Mouse (Mus musculus) myocyte (in vitro differentiated cells): ENCODE measurements at regions not wholly inside any gene's neighbourhood (a gene's known extent, or its start where the extent isn't known, plus 50 kb on each side); places are given as distances from the start of the nearest gene placed in this dataset.

Source experiments
- H3K27me3 ChIP-seq: one replicate; pipeline ENCODE4 v1.6.1; 2011; ENCODE audit not compliant: control insufficient read depth, insufficient read depth, insufficient read length
- H3K36me3 ChIP-seq: one replicate; pipeline ENCODE4 v1.6.1; 2011; ENCODE audit not compliant: control insufficient read depth, insufficient read depth
- H3K4me2 ChIP-seq: one replicate; pipeline ENCODE4 v1.6.1; 2011; ENCODE audit warnings: low read depth, control low read depth
- H3K4me3 ChIP-seq: one replicate; pipeline ENCODE4 v1.5.1; 2011; ENCODE audit warnings: mild to moderate bottlenecking, control low read depth, moderate library complexity
- H3K79me2 ChIP-seq: one replicate; pipeline ENCODE4 v1.6.1; 2011; ENCODE audit not compliant: control insufficient read depth, insufficient read depth
- H3ac ChIP-seq: one replicate; pipeline ENCODE4 v1.6.1; 2011; ENCODE audit not compliant: control insufficient read depth, insufficient read length
- CEBPB ChIP-seq: IDR thresholded peaks from 2 replicates; pipeline ENCODE4 v1.6.1; 2011; ENCODE audit warnings: mild to moderate bottlenecking, moderate library complexity; ENCODE audit not compliant: poor library complexity, insufficient read depth, severe bottlenecking
- E2F4 ChIP-seq: IDR thresholded peaks from one replicate; pipeline ENCODE4 v1.6.1; 2011; ENCODE audit warnings: mild to moderate bottlenecking, control low read depth, moderate library complexity; ENCODE audit not compliant: insufficient read depth
- MAX ChIP-seq: IDR thresholded peaks from one replicate; pipeline ENCODE4 v1.6.1; 2011; ENCODE audit warnings: low read depth, mild to moderate bottlenecking, control low read depth
- MYOD1 ChIP-seq, 3 experiments: IDR thresholded peaks; one replicate each; pipeline ENCODE4 v1.6.1; 2011; ENCODE audit warnings: control low read depth in 2 of 3, low read depth in 2 of 3, mild to moderate bottlenecking in 2 of 3, moderate library complexity in 1 of 3; ENCODE audit not compliant: insufficient read length in 2 of 3, control insufficient read depth in 1 of 3
- MYOG ChIP-seq, 3 experiments: IDR thresholded peaks; one replicate each; pipeline ENCODE4 v1.6.1; 2011; ENCODE audit warnings: control low read depth in 2 of 3, low read depth in 2 of 3, mild to moderate bottlenecking in 2 of 3; ENCODE audit not compliant: insufficient read length in 2 of 3, control insufficient read depth in 1 of 3, insufficient read depth in 1 of 3
- POLR2A ChIP-seq: IDR thresholded peaks from one replicate; pipeline ENCODE4 v1.6.1; 2011; ENCODE audit warnings: low read depth, mild to moderate bottlenecking, control low read depth, moderate library complexity; ENCODE audit not compliant: insufficient read length
- POLR2AphosphoS2 ChIP-seq: IDR thresholded peaks from one replicate; pipeline ENCODE4 v1.6.1; 2011; ENCODE audit warnings: low read depth, control low read depth; ENCODE audit not compliant: insufficient read length
- REST ChIP-seq: IDR thresholded peaks from one replicate; pipeline ENCODE4 v1.6.1; 2011; ENCODE audit warnings: mild to moderate bottlenecking, control low read depth, moderate library complexity; ENCODE audit not compliant: insufficient read depth, insufficient read length
- SRF ChIP-seq: IDR thresholded peaks from one replicate; pipeline ENCODE4 v1.6.1; 2011; ENCODE audit warnings: low read depth; ENCODE audit not compliant: control insufficient read depth, insufficient read length
- TCF12 ChIP-seq: IDR thresholded peaks from one replicate; pipeline ENCODE4 v1.6.1; 2011; ENCODE audit warnings: mild to moderate bottlenecking, control low read depth; ENCODE audit not compliant: poor library complexity, insufficient read depth, severe bottlenecking
- TCF3 ChIP-seq: IDR thresholded peaks from one replicate; pipeline ENCODE4 v1.6.1; 2011; ENCODE audit warnings: low read depth, control low read depth; ENCODE audit not compliant: insufficient read length
- USF1 ChIP-seq: IDR thresholded peaks from one replicate; pipeline ENCODE4 v1.6.1; 2011; ENCODE audit warnings: low read depth, mild to moderate bottlenecking, control low read depth, moderate library complexity

DNA sequence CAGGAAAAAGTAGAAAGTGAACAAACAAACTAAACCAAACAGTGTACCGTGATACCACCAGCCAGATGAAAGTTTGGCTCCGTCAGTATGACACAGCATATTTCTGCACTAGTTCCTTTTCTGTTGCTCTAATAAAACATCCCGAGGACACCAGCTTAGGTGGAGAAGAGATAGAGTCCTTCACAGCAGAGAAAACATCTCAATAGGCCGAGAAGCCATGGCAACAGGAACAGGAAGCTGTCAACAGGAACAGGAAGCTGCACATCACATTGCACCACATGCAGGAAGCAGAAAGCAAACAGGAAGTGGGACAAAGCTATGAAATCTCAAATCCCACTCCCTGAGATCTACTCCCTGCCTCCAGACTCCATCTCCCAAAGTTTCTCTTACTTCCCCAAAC is 71.4 kb upstream of the Gli2 start:
- Histone ChIP-seq H3ac (no peak overlapping the region), H3K79me2 (no peaks in the 10 kb centered on the region), H3K4me3 (no peak overlapping the region), H3K36me3 (no peaks in the 10 kb centered on the region), H3K4me2 (peak overlapping the region; percentile 32), H3K27me3 (no peaks in the 10 kb centered on the region)
- TF ChIP-seq USF1 (peak; percentile 35), CEBPB (no peak)

DNA sequence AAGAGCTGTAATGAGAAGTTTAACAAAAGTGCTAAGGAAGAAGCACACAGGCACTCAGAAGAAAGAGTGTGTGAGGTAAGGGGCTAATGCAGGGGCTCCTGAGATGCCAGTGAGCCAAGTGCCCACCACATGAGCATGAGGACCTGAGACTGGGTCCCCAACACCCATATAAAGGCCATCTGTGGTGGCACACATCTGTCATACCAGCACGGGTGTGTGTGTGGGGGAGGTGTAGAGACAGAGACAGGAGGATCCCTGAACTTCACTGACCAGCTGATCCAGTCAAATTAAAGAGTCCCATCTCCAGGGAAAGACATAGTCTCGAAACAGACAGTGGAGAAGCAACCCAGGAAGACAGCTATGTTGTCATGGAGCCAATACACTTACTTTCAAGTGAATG is 70.6 kb upstream of the Gli2 start:
- H3ac ChIP-seq = no peak overlapping the region
- H3K4me2 ChIP-seq = peak overlapping the region; percentile 68
- no peaks in the 10 kb centered on the region for H3K79me2 ChIP-seq
- H3K4me3 ChIP-seq = no peak overlapping the region
- TF ChIP-seq CEBPB (no peak), TCF12 (no peak), USF1 (no peak), TCF3 (no peak), POLR2AphosphoS2 (no peak), REST (no peak), POLR2A (no peak), MYOG (IDR thresholded peaks at IDR 0.05; ENCODE audit: control insufficient read depth in 1 of 3, insufficient read depth in 1 of 3, insufficient read length in 2 of 3, low read depth in 2 of 3) (peak in 2 of 3 experiments; percentile 29 to 68), SRF (no peak), MYOD1 (IDR thresholded peaks at IDR 0.05; ENCODE audit: control insufficient read depth in 1 of 3, insufficient read length in 2 of 3, low read depth in 2 of 3) (peak in 2 of 3 experiments; percentile 14 to 71)
- no peaks in the 10 kb centered on the region for H3K36me3 ChIP-seq
- no peaks in the 10 kb centered on the region for H3K27me3 ChIP-seq

DNA sequence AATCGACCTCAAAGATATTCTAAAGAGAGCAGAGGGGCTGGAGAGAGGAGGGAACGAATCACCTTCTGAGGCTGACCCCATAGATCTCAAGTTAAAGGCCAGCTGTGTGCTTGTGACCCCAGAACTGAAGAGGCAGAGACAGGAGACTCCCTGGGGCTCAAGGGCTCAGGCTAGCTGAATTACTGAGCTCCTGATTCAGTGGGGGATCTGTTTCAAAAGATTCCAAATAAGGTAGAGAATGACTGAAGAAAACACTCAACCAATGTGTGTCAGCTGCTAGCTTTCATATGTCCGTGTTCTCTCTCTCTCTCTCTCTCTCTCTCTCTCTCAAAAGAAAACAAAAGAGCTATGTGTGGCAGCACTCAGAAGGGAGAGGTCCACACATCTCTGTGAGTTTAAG is 70.0 kb upstream of the Gli2 start:
- Histone ChIP-seq H3K4me2 (peak overlapping the region; percentile 68), H3K27me3 (no peaks in the 10 kb centered on the region), H3K36me3 (no peaks in the 10 kb centered on the region), H3K79me2 (no peaks in the 10 kb centered on the region), H3ac (no peak overlapping the region), H3K4me3 (no peak overlapping the region)
- TF ChIP-seq TCF12 = no peak
- no peak for TF ChIP-seq E2F4
- TF ChIP-seq TCF3 = no peak
- TF ChIP-seq SRF = peak; percentile 86
- no peak for TF ChIP-seq USF1
- peak in 1 of 3 experiments; percentile 25 for TF ChIP-seq MYOG (IDR thresholded peaks at IDR 0.05; ENCODE audit: control insufficient read depth in 1 of 3, insufficient read depth in 1 of 3, insufficient read length in 2 of 3, low read depth in 2 of 3)
- TF ChIP-seq MAX = no peak
- no peak for TF ChIP-seq POLR2A

DNA sequence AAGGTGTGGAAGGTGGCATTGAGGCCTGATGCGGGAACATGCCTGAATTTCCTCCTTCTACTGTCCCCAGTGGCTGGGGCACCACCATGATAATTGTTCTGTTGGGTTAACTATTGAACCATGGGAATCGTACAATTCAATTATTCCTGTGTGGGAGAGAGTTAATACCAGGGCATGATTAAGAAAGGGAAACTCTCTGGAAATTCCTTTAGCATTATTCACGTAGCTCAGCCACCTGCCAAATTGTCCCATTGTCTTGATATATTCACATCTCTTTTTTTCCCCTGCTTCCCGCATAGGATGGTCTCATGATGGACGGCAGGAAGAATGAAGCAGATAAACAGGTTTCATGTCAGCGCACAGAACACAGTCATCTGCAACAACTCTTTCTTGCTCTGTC is 69.6 kb upstream of the Gli2 start:
- Histone ChIP-seq H3K27me3 (no peaks in the 10 kb centered on the region), H3ac (no peak overlapping the region), H3K79me2 (no peaks in the 10 kb centered on the region), H3K4me3 (no peak overlapping the region), H3K36me3 (no peaks in the 10 kb centered on the region), H3K4me2 (peak overlapping the region; percentile 68)
- TF ChIP-seq E2F4 (no peak), SRF (no peak), POLR2AphosphoS2 (no peak), POLR2A (no peak), REST (no peak)

DNA sequence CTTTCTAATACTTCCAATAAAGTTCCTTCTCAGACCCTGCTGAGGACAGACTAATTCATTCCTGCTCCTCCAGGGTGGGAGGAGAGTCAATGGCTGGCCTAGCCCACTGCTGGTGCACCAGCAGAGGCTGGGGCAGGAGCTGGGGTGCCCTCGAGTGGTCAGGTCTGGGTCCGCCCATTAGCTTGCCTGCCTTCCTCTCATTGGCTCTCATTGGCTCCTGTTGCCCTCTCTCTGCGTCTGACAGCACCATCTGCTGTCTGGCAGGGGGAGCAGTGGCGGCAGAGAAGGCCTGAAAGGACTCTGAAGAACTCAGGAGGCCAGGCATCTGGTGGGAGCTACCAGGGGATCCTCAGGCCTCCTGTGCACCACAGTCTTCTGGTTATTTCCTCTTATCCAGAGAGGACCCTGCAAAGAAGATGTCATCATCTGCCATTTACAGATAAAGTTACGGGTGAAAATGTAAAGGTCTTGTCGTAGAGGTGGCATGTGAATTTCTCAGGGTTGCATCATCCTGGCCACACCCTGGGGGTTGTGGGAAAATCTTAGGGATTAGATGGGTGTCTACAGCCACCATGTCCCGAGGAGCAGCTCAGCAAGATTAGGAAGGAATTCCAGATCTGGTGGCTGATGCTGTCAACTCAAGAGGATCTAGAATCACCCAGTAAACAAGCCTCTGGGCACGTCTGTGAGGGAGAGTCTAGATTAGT is 66.6 kb upstream of the Gli2 start:
- no peak overlapping the region for H3ac ChIP-seq
- TF ChIP-seq MYOD1 (IDR thresholded peaks at IDR 0.05; ENCODE audit: control insufficient read depth in 1 of 3, insufficient read length in 2 of 3, low read depth in 2 of 3) (peak in 1 of 3 experiments; percentile 26), POLR2AphosphoS2 (peak; percentile 14), TCF3 (no peak), CEBPB (peak; percentile 97), REST (no peak), E2F4 (no peak), MYOG (IDR thresholded peaks at IDR 0.05; ENCODE audit: control insufficient read depth in 1 of 3, insufficient read depth in 1 of 3, insufficient read length in 2 of 3, low read depth in 2 of 3) (peak in 1 of 3 experiments; percentile 29), TCF12 (no peak), USF1 (no peak), MAX (no peak), POLR2A (peak; percentile 35), SRF (no peak)
- H3K79me2 ChIP-seq = no peaks in the 10 kb centered on the region
- no peak overlapping the region for H3K4me3 ChIP-seq
- H3K36me3 ChIP-seq = no peaks in the 10 kb centered on the region
- H3K27me3 ChIP-seq = no peaks in the 10 kb centered on the region
- no peak overlapping the region for H3K4me2 ChIP-seq
